Mouse (Mus musculus) thymus, adult 2 months (tissue): Measurements from ENCODE around the gene Samd4b.

ENCODE experiments used
- CTCF ChIP-seq: fragments of 200-500 bp; IDR thresholded peaks from 2 replicates; pipeline ENCODE4 v1.5.1; 2012; ENCODE audit warnings: mild to moderate bottlenecking, control low read depth, low read length, moderate library complexity, borderline replicate concordance; ENCODE audit not compliant: control insufficient read depth, poor library complexity, insufficient read depth; ENCODE audit errors: extremely low read depth
- POLR2A ChIP-seq: fragments of 200-500 bp; IDR thresholded peaks from 2 replicates; pipeline ENCODE4 v1.6.1; 2012; ENCODE audit warnings: mild to moderate bottlenecking, low read length, control low read depth, moderate library complexity; ENCODE audit not compliant: control insufficient read depth, poor library complexity, insufficient read depth; ENCODE audit errors: extremely low read depth

- TF ChIP-seq POLR2A (no peak), CTCF (no peak)
Observed at GRCm38 (mm10) chr7:28395425-28395824, 202.5 kb downstream of the Samd4b start.
